Comparison of ENCODE assay signal across 8 mouse cellular contexts in the genomic region with DNA sequence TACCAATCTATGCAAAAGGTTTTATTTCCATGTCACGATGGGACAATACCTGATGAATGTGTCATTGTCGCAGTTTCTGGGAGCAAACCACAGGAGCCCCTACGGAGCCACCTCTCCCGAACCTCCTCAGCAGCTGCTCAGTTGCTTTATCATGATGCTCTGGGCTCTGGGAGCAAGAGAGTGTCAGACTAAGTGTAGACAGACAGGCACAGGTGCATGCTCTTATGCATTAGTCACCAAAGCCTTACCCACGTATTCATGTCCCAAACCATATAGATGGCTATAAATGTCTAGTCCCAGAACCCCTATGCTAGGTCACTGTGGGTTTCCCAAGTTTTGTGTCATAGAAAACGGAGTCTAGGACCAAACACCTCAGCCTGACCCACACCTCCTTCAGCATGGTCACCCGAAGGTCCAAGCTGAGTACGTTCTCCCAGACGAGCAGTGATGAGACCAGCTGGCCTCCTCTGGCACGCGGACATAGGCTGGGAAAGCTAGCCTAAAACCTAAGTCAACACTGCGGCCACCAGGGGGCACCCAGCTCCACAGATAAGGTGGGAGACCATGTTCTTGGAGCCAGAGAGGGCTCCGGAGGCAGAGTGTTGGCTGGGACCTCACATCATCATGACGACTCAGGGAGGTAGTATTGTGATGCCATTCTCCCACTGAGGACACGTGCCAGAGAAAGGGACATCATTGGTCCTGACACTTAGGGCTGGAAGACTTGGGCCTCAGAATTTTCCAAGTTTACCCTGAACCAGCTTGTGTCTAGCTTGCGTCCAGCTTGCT. TPM values are rescaled to one million over a fixed set of nuclear protein-coding genes. Genes with fewer than 3 reads are reported as not detected.
DNase-seq lines count a peak whose midpoint lies in the region; ATAC-seq lines count a peak whose summit lies in the region.

No protein-coding gene starts in this region.

- no peaks in the 10 kb centered on the region for H3K9me3 ChIP-seq in megakaryocyte, embryonic 14.5 days

- peaks cover 85% of the 10 kb centered on the region for H3K27me3 ChIP-seq in megakaryocyte, embryonic 14.5 days (replicated peaks)

- H3K4me1 ChIP-seq in megakaryocyte, embryonic 14.5 days = peaks cover 82% of the 10 kb centered on the region

- peak; percentile 55 for ATAC-seq in common myeloid progenitor, adult 5-6 weeks (replicated peaks; ENCODE audit: low read depth, poor library complexity, severe bottlenecking)
- peak; percentile 30 for ATAC-seq in inflammation-experienced regulatory T-cells, adult 6 months

- peak; percentile 74 for DNase-seq in adipocyte (ENCODE audit: low spot score)
- DNase-seq in gastrocnemius, adult 8-10 months (ENCODE audit: low spot score in 2 of 2) = peak; percentile 92 to 94
- peak; percentile 69 to 82 for DNase-seq in left cerebral cortex, adult 8-10 months (ENCODE audit: low spot score in 2 of 2)
- peak; percentile 80 for DNase-seq in right cerebral cortex, adult 18-20 months
- DNase-seq in urinary bladder, adult 2 months (ENCODE audit: low spot score) = peak; percentile 80

- no peaks in the 10 kb centered on the region for H3K36me3 ChIP-seq in megakaryocyte, embryonic 14.5 days (replicated peaks; ENCODE audit: low read length)

- H3K4me3 ChIP-seq in megakaryocyte, embryonic 14.5 days (replicated peaks) = peak overlapping the region; percentile 83

RNA-seq across cellular contexts. Expression of a gene that starts 7.4 kb away (rescaled TPM):
- 5.4 and 9.3 TPM in 2 replicates for total RNA-seq in common myeloid progenitor, adult 5-6 weeks (2017)
- not detected for total RNA-seq in gastrocnemius, adult 8-10 months (2022)
- polyA plus RNA-seq in inflammation-experienced regulatory T-cells, adult 6 months (2017; shearing (Covaris generic)) = 10 to 100 TPM; 71.4 to 79.0 (median 77.8) TPM
- under 1 TPM in 3 of 4 experiments, not detected in 1; 0.14 to 0.23 (median 0.15) TPM for total RNA-seq in left cerebral cortex, adult 8-10 months (2022)
- 1.2 TPM in 1 of 2 replicates, not detected in the other for polyA plus RNA-seq in megakaryocyte, embryonic 14.5 days (2012; ENCODE audit: insufficient read depth, low replicate concordance)
- polyA plus RNA-seq in urinary bladder, adult 2 months (2012; rRNA removed) = 3.4 and 4.1 TPM in 2 replicates

RNA-seq across cellular contexts. Expression of a gene that starts 46.2 kb away (rescaled TPM):
- total RNA-seq in common myeloid progenitor, adult 5-6 weeks (2017) = 59.4 and 64.7 TPM in 2 replicates
- total RNA-seq in gastrocnemius, adult 8-10 months (2022) = 1 to 10 TPM; 1.9 to 2.8 (median 2.5) TPM
- polyA plus RNA-seq in inflammation-experienced regulatory T-cells, adult 6 months (2017; shearing (Covaris generic)) = 10 to 100 TPM; 67.6 to 86.3 (median 83.9) TPM
- total RNA-seq in left cerebral cortex, adult 8-10 months (2022) = 10 to 100 TPM in 3 of 4 experiments, 1 to 10 TPM in 1; 9.5 to 12.3 (median 10.2) TPM
- polyA plus RNA-seq in megakaryocyte, embryonic 14.5 days (2012; ENCODE audit: insufficient read depth, low replicate concordance) = 3.2 and 11.7 TPM in 2 replicates
- polyA plus RNA-seq in urinary bladder, adult 2 months (2012; rRNA removed) = 17.0 and 22.2 TPM in 2 replicates

RNA-seq across cellular contexts. Expression of a gene that starts 54.2 kb away (rescaled TPM):
- 1.5 and 6.3 TPM in 2 replicates for total RNA-seq in common myeloid progenitor, adult 5-6 weeks (2017)
- 10 to 100 TPM; 22.3 to 31.0 (median 26.7) TPM for total RNA-seq in gastrocnemius, adult 8-10 months (2022)
- under 1 TPM; 0.39 to 0.59 (median 0.50) TPM for polyA plus RNA-seq in inflammation-experienced regulatory T-cells, adult 6 months (2017; shearing (Covaris generic))
- total RNA-seq in left cerebral cortex, adult 8-10 months (2022) = 10 to 100 TPM; 48.1 to 69.9 (median 58.9) TPM
- polyA plus RNA-seq in megakaryocyte, embryonic 14.5 days (2012; ENCODE audit: insufficient read depth, low replicate concordance) = 4.8 and 14.7 TPM in 2 replicates
- polyA plus RNA-seq in urinary bladder, adult 2 months (2012; rRNA removed) = 42.7 and 62.7 TPM in 2 replicates

Comparison
In these comparisons a context has a peak if more than half of its experiments do, and no peak if none do; other contexts are left out.
1. Peak in every context shown above with its lines: DNase-seq, ATAC-seq and H3K4me3 ChIP-seq.